Mouse (Mus musculus) CD4-positive, CD25-positive, alpha-beta regulatory T cell, adult 4 months (primary cell): ENCODE data around the gene Siah3. TPM values are rescaled to one million over a fixed set of nuclear protein-coding genes. Genes with fewer than 3 reads are reported as not detected.

Source experiments
- ATAC-seq: one replicate; pipeline ENCODE4 v1.8.0; 2017
- polyA plus RNA-seq, 2 experiments: library from polyadenylated mRNA; unstranded; fragments of 100-300 nt; shearing (Covaris generic); gene quantifications; one replicate each; pipeline ENCODE4 v1.2.1; 2017

The Siah3 gene
- polyA plus RNA-seq, 2 experiments from 2014 or later = 0.47 TPM; not detected in 1

GRCm38 (mm10) chr14:75525376-75526145 is 69.8 kb downstream of the Siah3 start:
- ATAC-seq = no peak

GRCm38 (mm10) chr14:75527464-75528190 is 71.8 kb downstream of the Siah3 start:
- ATAC-seq = no peak

GRCm38 (mm10) chr14:75530815-75531353 is 75.1 kb downstream of the Siah3 start:
- no peak for ATAC-seq

- no peak for ATAC-seq
Measured at GRCm38 (mm10) chr14:75539205-75539604, 83.4 kb downstream of the Siah3 start.

GRCm38 (mm10) chr14:75540216-75540995 is 84.6 kb downstream of the Siah3 start:
- ATAC-seq = no peak

GRCm38 (mm10) chr14:75540996-75541350 is 85.2 kb downstream of the Siah3 start:
- no peak for ATAC-seq

- ATAC-seq = no peak
Measured at GRCm38 (mm10) chr14:75541731-75542130, 85.9 kb downstream of the Siah3 start.

- no peak for ATAC-seq
Measured at GRCm38 (mm10) chr14:75561577-75562331, 106.0 kb downstream of the Siah3 start.

GRCm38 (mm10) chr14:75565534-75566140 is 109.9 kb downstream of the Siah3 start:
- ATAC-seq = no peak

- ATAC-seq = no peak
Measured at GRCm38 (mm10) chr14:75566303-75566702, 110.5 kb downstream of the Siah3 start.

- no peak for ATAC-seq
Measured at GRCm38 (mm10) chr14:75579010-75579409, 123.2 kb downstream of the Siah3 start.

Other genes starting within 250 kb of the Siah3 start
- gene Cpb2, start 213.7 kb upstream of the Siah3 start, polyA plus RNA-seq = not detected
- gene Zc3h13, start 171.6 kb upstream of the Siah3 start, polyA plus RNA-seq = 10 to 100 TPM; 21.7 to 23.9 TPM
- gene Spert, start 137.1 kb downstream of the Siah3 start, polyA plus RNA-seq = not detected
- not detected for gene Erich6b, start 186.3 kb downstream of the Siah3 start, polyA plus RNA-seq